8 mouse cellular contexts compared by ENCODE assay signal in the genomic region with DNA sequence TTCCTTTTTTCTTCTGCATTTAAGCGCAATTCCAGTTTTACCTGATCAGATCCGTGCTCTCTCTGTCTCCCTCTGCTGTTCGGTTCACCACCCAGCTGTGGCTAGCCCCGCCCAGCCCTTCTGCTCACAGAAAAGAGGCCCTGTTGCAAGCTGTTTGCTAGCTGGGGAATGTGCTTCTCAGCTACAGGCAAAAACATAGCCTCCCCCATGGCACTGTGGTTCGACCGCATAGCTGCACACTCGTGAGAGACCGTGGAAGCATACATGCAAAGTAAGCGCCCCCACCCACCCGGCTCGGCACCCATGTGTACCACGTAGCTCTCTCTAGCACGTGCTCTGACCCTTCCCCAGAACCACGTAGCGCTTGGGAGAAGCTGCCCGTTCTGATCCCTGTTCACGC. TPM values are rescaled to one million over a fixed set of nuclear protein-coding genes. Genes with fewer than 3 reads are reported as not detected.
DNase-seq lines count a peak whose midpoint lies in the region; ATAC-seq and TF ChIP-seq lines count a peak whose summit lies in the region.

No protein-coding gene starts in this region.

- H3K4me3 ChIP-seq in bone marrow, adult 2 months (replicated peaks; ENCODE audit: control insufficient read depth, low read depth, low read length), result no peak overlapping the region
- H3K4me3 ChIP-seq in embryonic facial prominence, embryonic 13.5 days, result no peak overlapping the region
- H3K4me3 ChIP-seq in heart, embryonic 14.5 days (ENCODE audit: control insufficient read depth in 1 of 2, insufficient read depth in 1 of 2, low read depth in 1 of 2, low read length in 2 of 2), result no peak overlapping the region
- no peak overlapping the region for H3K4me3 ChIP-seq in kidney, postnatal 0 days (replicated peaks; ENCODE audit: low read depth, low read length)
- no peak overlapping the region for H3K4me3 ChIP-seq in liver, adult 2 months (ENCODE audit: insufficient read depth, low read depth, low read length)
- H3K4me3 ChIP-seq in stomach, embryonic 15.5 days (replicated peaks), result no peak overlapping the region; the same call in 1 of the 2 replicates

- peak overlapping the region; percentile 57 for H3K27ac ChIP-seq in bone marrow, adult 2 months (ENCODE audit: control insufficient read depth, insufficient read depth, low read depth, low read length, poor library complexity)
- H3K27ac ChIP-seq in embryonic facial prominence, embryonic 13.5 days, result peak overlapping the region; percentile 55
- no peak overlapping the region for H3K27ac ChIP-seq in heart, embryonic 14.5 days (replicated peaks in 1 of 2; ENCODE audit: control insufficient read depth in 1 of 2, insufficient read depth in 1 of 2, low read depth in 2 of 2, low read length in 2 of 2)
- 0 out of 2 replicates have a peak overlapping the region, but pooled peaks have one; percentile 6 for H3K27ac ChIP-seq in kidney, postnatal 0 days
- H3K27ac ChIP-seq in liver, adult 2 months (replicated peaks; ENCODE audit: insufficient read depth, low read depth, low read length), result no peak overlapping the region
- peak overlapping the region; percentile 48; the same call in 1 of the 2 replicates for H3K27ac ChIP-seq in stomach, embryonic 15.5 days

- H3K9me3 ChIP-seq in embryonic facial prominence, embryonic 13.5 days, result no peaks in the 10 kb centered on the region
- H3K9me3 ChIP-seq in heart, embryonic 14.5 days (ENCODE audit: control insufficient read depth, low read length), result no peaks in the 10 kb centered on the region
- H3K9me3 ChIP-seq in kidney, postnatal 0 days (replicated peaks; ENCODE audit: low read length), result no peaks in the 10 kb centered on the region
- no peaks in the 10 kb centered on the region for H3K9me3 ChIP-seq in stomach, embryonic 15.5 days

- DNase-seq in CD8-positive naive resting alpha-beta T cell, adult 2 months (ENCODE audit: low read depth in 2 of 2, low spot score in 2 of 2), result peak; percentile 55 to 70
- peak; percentile 93 for DNase-seq in kidney, postnatal 0 days (ENCODE audit: low spot score)
- peak; percentile 64 for DNase-seq in liver, adult 2 months (ENCODE audit: extremely low read depth, low read depth, low spot score)

- TF ChIP-seq POLR2A in bone marrow, adult 2 months (IDR thresholded peaks at IDR 0.05; ENCODE audit: borderline replicate concordance, control insufficient read depth, low read depth, low read length), result peak; percentile 20; the same call in 1 of the 2 replicates
- no peak for TF ChIP-seq POLR2A in liver, adult 2 months (IDR thresholded peaks at IDR 0.05; ENCODE audit: extremely low read depth, insufficient read depth, low read length)

- H3K27me3 ChIP-seq in embryonic facial prominence, embryonic 13.5 days, result no peaks in the 10 kb centered on the region
- no peaks in the 10 kb centered on the region for H3K27me3 ChIP-seq in heart, embryonic 14.5 days (ENCODE audit: control insufficient read depth, insufficient read depth, low read length)
- H3K27me3 ChIP-seq in kidney, postnatal 0 days (ENCODE audit: insufficient read depth, low read length), result no peaks in the 10 kb centered on the region
- no peaks in the 10 kb centered on the region for H3K27me3 ChIP-seq in liver, adult 2 months (ENCODE audit: control insufficient read depth, insufficient read depth, low read length)
- no peaks in the 10 kb centered on the region for H3K27me3 ChIP-seq in stomach, embryonic 15.5 days (replicated peaks)

- peaks cover 16% of the 10 kb centered on the region for H3K4me1 ChIP-seq in bone marrow, adult 2 months (ENCODE audit: control insufficient read depth, insufficient read depth, low read length)
- peaks cover 19% of the 10 kb centered on the region for H3K4me1 ChIP-seq in embryonic facial prominence, embryonic 13.5 days
- peaks cover 3 to 8% of the 10 kb centered on the region in 2 experiments; a peak in 3 of 4 replicates for H3K4me1 ChIP-seq in heart, embryonic 14.5 days (ENCODE audit: control insufficient read depth in 2 of 2, insufficient read depth in 2 of 2, low read length in 2 of 2)
- H3K4me1 ChIP-seq in kidney, postnatal 0 days (replicated peaks; ENCODE audit: insufficient read depth, low read length), result no peaks in the 10 kb centered on the region
- H3K4me1 ChIP-seq in liver, adult 2 months (ENCODE audit: control insufficient read depth, insufficient read depth, low read length), result peaks cover 8% of the 10 kb centered on the region
- H3K4me1 ChIP-seq in stomach, embryonic 15.5 days, result peaks cover 12% of the 10 kb centered on the region

- peak; percentile 88 for TF ChIP-seq CTCF in bone marrow, adult 2 months (IDR thresholded peaks at IDR 0.05; ENCODE audit: control insufficient read depth, insufficient read depth, low read length)
- TF ChIP-seq CTCF in kidney, postnatal 0 days (IDR thresholded peaks at IDR 0.05; ENCODE audit: low read depth), result peak; percentile 82
- TF ChIP-seq CTCF in liver, adult 2 months (IDR thresholded peaks at IDR 0.05; ENCODE audit: low read depth, low read length), result peak; percentile 91

- no peaks in the 10 kb centered on the region for H3K79me2 ChIP-seq in liver, adult 2 months (ENCODE audit: control insufficient read depth, insufficient read depth, low read length)

- 45% methylated on average over 17 of the region's 17 CpGs for WGBS in bone marrow, adult 2 months
- 43% methylated on average over 17 of the region's 17 CpGs for WGBS in embryonic facial prominence, embryonic 13.5 days
- WGBS in heart, embryonic 14.5 days, result 40% methylated on average over 17 of the region's 17 CpGs
- WGBS in kidney, postnatal 0 days, result 38% methylated on average over 17 of the region's 17 CpGs
- WGBS in liver, adult 2 months, result 41% methylated on average over 17 of the region's 17 CpGs
- WGBS in stomach, embryonic 15.5 days, result 31% methylated on average over 17 of the region's 17 CpGs

- H3K4me2 ChIP-seq in embryonic facial prominence, embryonic 13.5 days, result peak overlapping the region; percentile 26; the same call in 1 of the 2 replicates
- no peak overlapping the region for H3K4me2 ChIP-seq in heart, embryonic 14.5 days (ENCODE audit: low read length)
- H3K4me2 ChIP-seq in kidney, postnatal 0 days (ENCODE audit: low read length), result 0 out of 2 replicates have a peak overlapping the region, but pooled peaks have one; percentile 2
- peak overlapping the region; percentile 45 for H3K4me2 ChIP-seq in stomach, embryonic 15.5 days

- H3K9ac ChIP-seq in embryonic facial prominence, embryonic 13.5 days, result peak overlapping the region; percentile 46
- no peak overlapping the region for H3K9ac ChIP-seq in heart, embryonic 14.5 days (ENCODE audit: low read length)
- H3K9ac ChIP-seq in kidney, postnatal 0 days (ENCODE audit: low read depth, low read length), result no peak overlapping the region
- no peak overlapping the region for H3K9ac ChIP-seq in liver, adult 2 months (ENCODE audit: low read depth, low read length)
- no peak overlapping the region for H3K9ac ChIP-seq in stomach, embryonic 15.5 days

- H3K36me3 ChIP-seq in embryonic facial prominence, embryonic 13.5 days, result no peaks in the 10 kb centered on the region
- no peaks in the 10 kb centered on the region for H3K36me3 ChIP-seq in heart, embryonic 14.5 days (ENCODE audit: control insufficient read depth, insufficient read depth, low read length)
- H3K36me3 ChIP-seq in kidney, postnatal 0 days (ENCODE audit: insufficient read depth, low read length), result no peaks in the 10 kb centered on the region
- no peaks in the 10 kb centered on the region for H3K36me3 ChIP-seq in liver, adult 2 months (ENCODE audit: control insufficient read depth, insufficient read depth, low read length)
- H3K36me3 ChIP-seq in stomach, embryonic 15.5 days, result no peaks in the 10 kb centered on the region

- ATAC-seq in embryonic facial prominence, embryonic 13.5 days (ENCODE audit: insufficient number of reproducible peaks, insufficient read depth, low FRiP score, low TSS enrichment, low read depth), result peak; percentile 50; the same call in 1 of the 2 replicates
- 0 out of 2 replicates have a peak, but pooled peaks have one; percentile 27 for ATAC-seq in heart, embryonic 14.5 days (ENCODE audit: insufficient number of reproducible peaks, insufficient read depth, low FRiP score, low read depth)
- ATAC-seq in kidney, postnatal 0 days (replicated peaks; ENCODE audit: low FRiP score, low read depth), result peak; percentile 50; the same call in 1 of the 2 replicates
- peak; percentile 42; the same call in 1 of the 2 replicates for ATAC-seq in monocyte, adult 5-6 weeks (replicated peaks; ENCODE audit: insufficient number of reproducible peaks, low FRiP score, low TSS enrichment, poor library complexity, severe bottlenecking)
- ATAC-seq in stomach, embryonic 15.5 days (ENCODE audit: insufficient read depth, low FRiP score, low read depth), result peak; percentile 57; the same call in 1 of the 2 replicates

RNA-seq across cellular contexts. Expression of a gene that starts 8.9 kb away (rescaled TPM):
- 16.6 and 32.5 TPM in 2 replicates for polyA plus RNA-seq in bone marrow, adult 2 months (2011; ENCODE audit: insufficient read depth, insufficient read length, low replicate concordance, missing spikeins)
- polyA plus RNA-seq in embryonic facial prominence, embryonic 13.5 days (2015; fragmentation: Nextera tagmentation; extraction: Ambion mirVana), result 48.6 and 53.6 TPM in 2 replicates
- polyA plus RNA-seq in heart, embryonic 14.5 days (2014; fragmentation: Nextera tagmentation; extraction: Ambion mirVana), result 52.1 and 56.8 TPM in 2 replicates
- 40.6 and 42.0 TPM in 2 replicates for polyA plus RNA-seq in kidney, postnatal 0 days (2015; fragmentation: Nextera tagmentation; extraction: Ambion mirVana)
- total RNA-seq in liver, adult 2 months (2014; rRNA removed), result 14.8 and 15.2 TPM in 2 replicates
- 23.3 and 35.3 TPM in 2 replicates for polyA plus RNA-seq in liver, adult 2 months (2012; rRNA removed)
- 3.1 to 3.5 TPM (median 3.3 TPM) in 3 replicates for total RNA-seq in monocyte, adult 5-6 weeks (2017)
- polyA plus RNA-seq in stomach, embryonic 15.5 days (2015; fragmentation: Nextera tagmentation; extraction: Ambion mirVana), result 29.1 and 30.6 TPM in 2 replicates

RNA-seq across cellular contexts. Expression of a gene that starts 20.5 kb away (rescaled TPM):
- 155 and 183 TPM in 2 replicates for polyA plus RNA-seq in bone marrow, adult 2 months (2011; ENCODE audit: insufficient read depth, insufficient read length, low replicate concordance, missing spikeins)
- polyA plus RNA-seq in embryonic facial prominence, embryonic 13.5 days (2015; fragmentation: Nextera tagmentation; extraction: Ambion mirVana), result 1.6 and 1.8 TPM in 2 replicates
- 0.46 and 1.2 TPM in 2 replicates for polyA plus RNA-seq in heart, embryonic 14.5 days (2014; fragmentation: Nextera tagmentation; extraction: Ambion mirVana)
- polyA plus RNA-seq in kidney, postnatal 0 days (2015; fragmentation: Nextera tagmentation; extraction: Ambion mirVana), result 0.75 and 1.3 TPM in 2 replicates
- 11.2 and 14.4 TPM in 2 replicates for total RNA-seq in liver, adult 2 months (2014; rRNA removed)
- polyA plus RNA-seq in liver, adult 2 months (2012; rRNA removed), result 25.9 and 55.6 TPM in 2 replicates
- 20.8 to 45.5 TPM (median 29.3 TPM) in 3 replicates for total RNA-seq in monocyte, adult 5-6 weeks (2017)
- polyA plus RNA-seq in stomach, embryonic 15.5 days (2015; fragmentation: Nextera tagmentation; extraction: Ambion mirVana), result 3.8 and 8.0 TPM in 2 replicates

RNA-seq across cellular contexts. Expression of a gene that starts 38.4 kb away (rescaled TPM):
- 1.1 and 1.4 TPM in 2 replicates for polyA plus RNA-seq in bone marrow, adult 2 months (2011; ENCODE audit: insufficient read depth, insufficient read length, low replicate concordance, missing spikeins)
- polyA plus RNA-seq in embryonic facial prominence, embryonic 13.5 days (2015; fragmentation: Nextera tagmentation; extraction: Ambion mirVana), result 0.28 TPM in 1 of 2 replicates, not detected in the other
- 0.22 and 0.71 TPM in 2 replicates for polyA plus RNA-seq in heart, embryonic 14.5 days (2014; fragmentation: Nextera tagmentation; extraction: Ambion mirVana)
- not detected in 2 replicates for polyA plus RNA-seq in kidney, postnatal 0 days (2015; fragmentation: Nextera tagmentation; extraction: Ambion mirVana)
- 0.07 TPM in 1 of 2 replicates, not detected in the other for total RNA-seq in liver, adult 2 months (2014; rRNA removed)
- 0.04 TPM in 1 of 2 replicates, not detected in the other for polyA plus RNA-seq in liver, adult 2 months (2012; rRNA removed)
- total RNA-seq in monocyte, adult 5-6 weeks (2017), result 0.29 to 0.39 TPM in 2 of 3 replicates, not detected in the other
- polyA plus RNA-seq in stomach, embryonic 15.5 days (2015; fragmentation: Nextera tagmentation; extraction: Ambion mirVana), result 0.21 and 0.23 TPM in 2 replicates

RNA-seq across cellular contexts. Expression of a gene that starts 52.9 kb away (rescaled TPM):
- polyA plus RNA-seq in bone marrow, adult 2 months (2011; ENCODE audit: insufficient read depth, insufficient read length, low replicate concordance, missing spikeins), result not detected in 2 replicates
- polyA plus RNA-seq in embryonic facial prominence, embryonic 13.5 days (2015; fragmentation: Nextera tagmentation; extraction: Ambion mirVana), result 4.2 and 6.0 TPM in 2 replicates
- 0.24 and 0.47 TPM in 2 replicates for polyA plus RNA-seq in heart, embryonic 14.5 days (2014; fragmentation: Nextera tagmentation; extraction: Ambion mirVana)
- 5.8 and 6.2 TPM in 2 replicates for polyA plus RNA-seq in kidney, postnatal 0 days (2015; fragmentation: Nextera tagmentation; extraction: Ambion mirVana)
- not detected in 2 replicates for total RNA-seq in liver, adult 2 months (2014; rRNA removed)
- polyA plus RNA-seq in liver, adult 2 months (2012; rRNA removed), result not detected in 2 replicates
- not detected in 3 replicates for total RNA-seq in monocyte, adult 5-6 weeks (2017)
- 2.5 and 2.6 TPM in 2 replicates for polyA plus RNA-seq in stomach, embryonic 15.5 days (2015; fragmentation: Nextera tagmentation; extraction: Ambion mirVana)

RNA-seq across cellular contexts. Expression of a gene that starts 56.1 kb away (rescaled TPM):
- polyA plus RNA-seq in bone marrow, adult 2 months (2011; ENCODE audit: insufficient read depth, insufficient read length, low replicate concordance, missing spikeins), result 29.7 and 30.3 TPM in 2 replicates
- 48.3 and 54.1 TPM in 2 replicates for polyA plus RNA-seq in embryonic facial prominence, embryonic 13.5 days (2015; fragmentation: Nextera tagmentation; extraction: Ambion mirVana)
- polyA plus RNA-seq in heart, embryonic 14.5 days (2014; fragmentation: Nextera tagmentation; extraction: Ambion mirVana), result 41.4 and 42.1 TPM in 2 replicates
- polyA plus RNA-seq in kidney, postnatal 0 days (2015; fragmentation: Nextera tagmentation; extraction: Ambion mirVana), result 30.4 TPM in 2 replicates
- 13.5 and 13.6 TPM in 2 replicates for total RNA-seq in liver, adult 2 months (2014; rRNA removed)
- 13.0 and 19.5 TPM in 2 replicates for polyA plus RNA-seq in liver, adult 2 months (2012; rRNA removed)
- 26.6 to 36.7 TPM (median 30.2 TPM) in 3 replicates for total RNA-seq in monocyte, adult 5-6 weeks (2017)
- polyA plus RNA-seq in stomach, embryonic 15.5 days (2015; fragmentation: Nextera tagmentation; extraction: Ambion mirVana), result 37.6 and 37.7 TPM in 2 replicates

Comparison
In these comparisons a context has a peak if more than half of its experiments do, and no peak if none do; other contexts are left out.
1. H3K27ac ChIP-seq: peak in bone marrow, adult 2 months (single experiment), embryonic facial prominence, embryonic 13.5 days (single experiment), kidney, postnatal 0 days (single experiment) and stomach, embryonic 15.5 days (single experiment); none in heart, embryonic 14.5 days (0 of 2) and liver, adult 2 months (single experiment).
2. Peak in every context shown above with its lines, with median percentiles within 50 percentile points of each other: DNase-seq, CTCF ChIP-seq and ATAC-seq.